Mouse (Mus musculus) gastrocnemius, adult 8-10 months (tissue): ENCODE data around the gene Uqcc3. TPM values are rescaled to one million over a fixed set of nuclear protein-coding genes. Genes with fewer than 3 reads are reported as not detected.
"Not testable (repeated sequence)": the region's sequence is repeated elsewhere in the genome, so short reads cannot be mapped to it uniquely, and the experiment has no call there.

Experiments
- DNase-seq, 2 experiments: peaks; one replicate each; pipeline ENCODE4 v3.0.0; 2022; ENCODE audit warnings: low spot score in 2 of 2
- total RNA-seq, 4 experiments: library from RNA; stranded (reverse); gene quantifications; 2 replicates each; pipeline ENCODE4 v1.2.4; 2022

The Uqcc3 gene
- total RNA-seq, result 10 to 100 TPM; 58.7 to 74.6 (median 65.3) TPM

- peak; percentile 85 for DNase-seq
Measured at GRCm38 (mm10) chr19:8880311-8881033, at the start of gene Uqcc3. TSS of gene Uqcc3 (minus strand) at chr19:8880923.

DNA sequence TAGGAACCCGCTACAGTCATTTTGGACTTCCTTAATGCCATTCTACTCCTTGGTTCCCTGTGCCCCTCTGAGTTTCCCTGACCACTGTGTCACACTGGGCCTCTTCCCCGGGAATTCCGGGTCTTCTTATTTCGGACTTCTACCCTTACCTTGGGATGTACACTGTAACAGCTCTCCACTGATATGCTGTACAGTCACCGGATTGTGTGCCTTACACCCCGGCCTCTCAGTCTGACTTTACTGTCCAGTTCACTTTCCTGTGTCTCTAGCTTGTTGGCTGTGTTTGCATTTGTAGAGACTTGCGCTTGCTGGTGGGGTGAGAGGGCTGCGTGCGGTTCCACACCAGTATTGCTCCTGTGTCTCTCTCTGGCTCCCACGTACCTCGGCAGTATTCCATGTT is 49.4 kb upstream of the Uqcc3 start:
- DNase-seq, result no peak

GRCm38 (mm10) chr19:8929224-8930088 is 48.7 kb upstream of the Uqcc3 start, which contains the start of the genes Rom1 and Eml3:
TSS of gene Rom1 (minus strand) at chr19:8929356.
TSS of gene Eml3 (plus strand) at chr19:8929552.
- DNase-seq, result peak; percentile 92

DNA sequence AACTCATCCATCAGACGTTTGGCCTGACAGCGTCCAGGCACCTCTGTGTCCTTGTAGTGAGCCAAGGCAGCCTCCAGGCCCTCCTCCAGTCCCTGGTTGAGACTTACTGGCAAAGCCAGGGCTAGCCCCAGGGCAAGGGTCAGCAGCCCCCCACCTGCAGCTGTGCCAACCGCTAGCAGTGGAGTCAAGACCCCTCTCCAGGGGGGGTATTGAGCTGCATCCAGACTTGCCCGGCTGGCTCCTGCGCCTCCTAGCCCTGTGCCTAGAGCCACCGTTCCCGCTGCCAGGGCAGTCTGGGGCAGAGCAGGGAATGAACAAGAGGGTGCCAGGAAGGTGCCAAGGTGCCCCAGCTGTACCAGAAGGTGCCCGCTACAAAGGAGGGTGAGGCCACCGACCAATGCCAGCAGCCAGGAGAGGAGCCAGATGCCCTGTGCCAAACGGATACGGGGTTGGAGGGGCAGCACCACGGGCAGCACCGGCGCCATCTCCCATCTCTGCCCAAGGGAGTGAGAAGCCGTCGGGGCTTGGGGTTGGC is 48.0 kb upstream of the Uqcc3 start:
- peak in 1 of 2 experiments; percentile 14 for DNase-seq

- DNase-seq, result no peak
Measured at GRCm38 (mm10) chr19:8927891-8928525, 47.3 kb upstream of the Uqcc3 start.

DNA sequence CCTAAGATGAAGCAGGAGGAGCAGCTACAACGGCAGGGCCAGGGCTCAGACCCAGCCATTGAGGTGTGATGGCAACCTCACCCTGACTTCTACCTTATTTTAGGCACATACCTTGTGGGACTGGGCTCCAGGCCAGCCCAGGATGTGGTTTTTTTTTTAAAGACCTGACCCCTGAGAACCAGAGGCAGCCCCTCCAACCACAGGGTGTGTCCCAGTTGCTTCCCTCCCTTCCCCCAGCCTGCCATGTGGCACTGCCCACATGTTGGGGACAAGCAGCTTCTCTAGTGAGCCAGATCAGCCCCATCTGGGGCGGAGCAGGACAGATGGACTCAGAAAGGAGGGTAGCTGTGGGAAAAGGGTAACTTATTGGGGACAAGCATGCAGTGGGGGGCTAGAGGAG is 46.0 kb upstream of the Uqcc3 start:
- no peak for DNase-seq

- DNase-seq, result no peak
Measured at GRCm38 (mm10) chr19:8921741-8922140, 41.0 kb upstream of the Uqcc3 start.

DNA sequence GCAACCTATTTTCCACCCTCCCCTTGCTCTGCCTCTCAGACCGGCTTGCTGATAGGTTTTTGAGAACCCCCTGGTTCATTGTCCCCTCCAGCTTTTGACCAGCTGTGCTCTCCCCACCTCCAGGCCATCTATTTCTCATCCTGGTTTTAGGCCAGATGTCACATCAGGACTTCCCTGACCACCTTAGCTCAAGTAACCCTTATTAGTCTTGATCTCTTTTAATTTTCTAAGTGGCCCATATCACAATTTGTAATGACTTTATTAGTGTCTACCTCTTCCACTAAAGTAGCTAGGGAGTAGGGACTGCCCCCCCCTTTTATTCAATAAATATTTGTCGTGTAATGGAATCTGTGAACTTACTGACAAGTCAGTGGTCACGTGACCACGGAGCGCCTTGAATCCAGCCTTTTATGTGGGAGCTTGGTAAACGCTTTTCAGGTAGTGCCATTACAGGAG is 40.1 kb upstream of the Uqcc3 start:
- no peak for DNase-seq

DNA sequence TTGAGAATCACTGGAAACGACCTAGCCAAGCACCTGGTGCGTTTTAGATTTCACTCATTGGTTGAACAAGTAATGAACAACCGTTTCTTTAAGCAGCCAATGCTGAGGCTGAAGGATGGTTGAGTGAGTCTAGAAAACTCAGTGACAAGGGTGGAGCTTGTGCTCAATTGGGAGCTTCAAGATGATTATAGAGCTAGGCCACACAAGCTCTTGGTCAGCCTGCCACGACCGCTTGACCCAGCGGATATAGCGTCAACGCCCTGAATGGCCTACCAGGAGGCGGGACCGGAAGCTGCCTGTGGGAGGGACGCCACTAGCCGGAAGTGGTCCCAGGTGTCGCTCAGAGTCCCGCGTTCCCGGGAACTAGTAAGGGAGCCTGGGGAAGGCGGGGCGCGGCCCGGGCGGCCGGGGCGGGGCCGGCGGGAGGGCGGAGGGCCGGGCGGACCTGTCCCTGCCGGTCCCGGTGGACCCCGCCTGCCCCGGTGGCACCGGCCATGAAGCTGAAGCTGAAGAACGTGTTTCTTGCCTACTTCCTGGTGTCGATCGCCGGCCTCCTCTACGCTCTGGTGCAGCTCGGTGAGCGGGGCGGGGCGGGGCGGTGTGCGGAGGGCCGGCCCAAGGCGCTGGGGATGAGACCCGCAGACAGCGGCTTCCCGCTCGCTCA is 39.5 kb upstream of the Uqcc3 start, which contains the start of gene B3gat3:
Gene B3gat3 (plus strand): TSS at position 302 of the 664 bp plus-strand sequence.
- peak; percentile 95 for DNase-seq

DNA sequence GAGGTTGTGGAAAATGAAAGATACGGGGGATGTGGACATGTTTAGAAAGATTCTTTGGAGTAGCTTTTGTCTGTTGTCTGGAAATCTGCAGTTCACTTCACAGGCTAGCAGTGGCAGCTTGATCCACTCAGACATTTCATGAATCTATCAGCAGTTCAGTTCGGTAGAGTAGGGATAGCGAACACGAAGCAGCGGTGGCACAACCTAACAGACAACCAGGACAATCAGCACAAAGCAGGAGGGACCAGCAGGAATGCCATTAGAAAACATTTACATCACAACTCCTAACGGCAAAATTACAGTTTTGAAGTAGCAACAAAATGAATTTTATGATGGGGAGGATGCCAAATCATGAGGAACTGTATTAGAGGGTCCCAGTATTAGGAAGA is 39.0 kb upstream of the Uqcc3 start:
- no peak for DNase-seq

DNA sequence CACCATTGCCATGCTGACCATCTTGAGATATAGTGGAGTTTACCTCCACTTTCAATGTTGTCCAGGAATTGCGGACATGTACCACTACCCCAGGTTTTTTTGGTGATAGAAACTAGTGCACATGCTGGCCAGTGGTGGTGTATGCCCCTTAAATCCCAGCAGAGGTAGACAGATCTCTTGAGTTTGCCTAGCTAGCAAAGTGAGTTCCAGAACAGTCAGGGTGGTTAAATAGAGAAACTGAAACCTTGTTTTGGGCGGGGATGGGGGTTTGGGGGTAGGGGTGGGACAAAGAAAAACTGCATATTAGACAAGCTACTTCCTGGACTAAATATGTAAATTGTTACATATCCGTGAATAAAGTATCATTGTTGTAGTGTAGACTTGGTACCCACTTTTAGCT is 38.3 kb upstream of the Uqcc3 start:
- DNase-seq, result no peak

DNA sequence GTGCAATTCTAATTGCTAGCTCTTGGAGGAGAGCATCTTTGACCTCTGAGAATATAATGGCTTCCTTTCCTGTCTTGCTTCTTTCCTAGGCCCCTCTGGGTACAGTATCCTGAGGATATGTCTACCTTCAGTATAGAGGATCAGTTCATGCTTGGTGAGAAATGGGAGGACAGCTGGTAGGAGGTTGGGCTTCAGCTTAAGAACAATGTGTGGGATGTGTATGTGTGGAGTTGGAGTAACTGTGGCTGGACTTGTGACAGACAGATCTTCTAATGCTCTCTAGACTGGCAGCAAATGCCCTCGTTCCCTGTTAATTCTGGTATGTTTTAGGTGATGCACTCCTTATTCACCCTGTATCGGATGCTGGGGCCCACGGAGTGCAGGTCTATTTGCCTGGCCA is 33.5 kb upstream of the Uqcc3 start:
- no peak for DNase-seq

DNA sequence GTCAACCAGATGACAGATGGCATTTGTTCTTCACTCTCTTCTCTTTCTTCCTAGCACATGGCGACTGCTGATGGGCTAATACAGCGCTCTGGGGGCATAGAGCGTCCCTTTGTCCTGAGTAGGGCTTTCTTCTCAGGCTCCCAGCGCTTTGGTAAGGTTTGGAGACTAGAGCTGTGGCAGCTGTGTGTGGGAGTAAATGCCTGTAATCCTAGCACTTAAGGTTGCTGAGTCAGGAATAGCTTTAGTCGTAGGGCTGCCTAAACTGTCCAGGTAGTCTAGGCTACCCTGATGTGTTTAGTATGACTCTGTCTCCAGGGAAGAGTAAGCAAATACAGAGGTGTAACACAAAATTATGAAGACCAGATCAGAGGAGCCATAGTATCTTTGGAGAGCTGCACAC is 31.1 kb upstream of the Uqcc3 start:
- no peak for DNase-seq

DNA sequence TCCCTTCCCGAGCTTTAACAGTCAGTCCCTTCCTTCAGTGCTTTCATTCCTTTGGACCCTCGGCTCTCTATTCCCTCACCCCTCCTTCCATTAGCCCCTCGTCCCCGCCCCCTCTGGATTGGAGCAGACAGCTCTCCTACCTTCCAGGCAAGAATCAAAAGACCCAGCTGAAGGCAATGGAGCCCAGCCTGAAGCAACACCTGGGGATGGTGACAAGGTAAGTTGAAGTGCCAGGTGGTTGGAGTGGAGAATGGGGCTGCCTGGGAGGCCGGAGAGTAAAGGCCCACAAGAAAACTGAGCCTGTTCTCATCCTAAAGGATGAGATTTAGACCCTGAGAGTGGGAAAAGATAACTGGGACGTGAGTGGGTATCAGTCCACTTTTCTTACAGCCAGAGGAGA is 27.8 kb upstream of the Uqcc3 start:
- no peak for DNase-seq

DNA sequence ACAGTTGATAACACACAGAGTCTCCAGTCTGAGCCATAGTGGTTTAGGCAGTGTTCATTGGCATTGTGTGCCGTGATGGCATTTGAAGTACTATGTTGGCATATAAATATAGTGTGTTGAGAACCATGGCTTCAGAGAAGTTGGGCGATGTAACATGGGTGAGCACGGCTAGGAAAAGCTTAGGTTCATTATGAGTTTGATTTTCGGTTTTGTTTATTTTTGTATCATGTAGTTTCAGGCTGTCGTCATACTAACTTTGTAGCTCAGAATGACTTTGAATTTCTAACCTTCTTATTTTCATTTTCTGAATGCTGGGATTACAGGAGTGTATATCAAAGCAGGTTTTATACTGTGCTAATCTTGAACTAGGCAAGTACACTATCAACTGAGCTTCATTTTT is 22.7 kb upstream of the Uqcc3 start:
- DNase-seq, result no peak

- DNase-seq, result no peak
Measured at GRCm38 (mm10) chr19:8899079-8899478, 18.4 kb upstream of the Uqcc3 start.

DNA sequence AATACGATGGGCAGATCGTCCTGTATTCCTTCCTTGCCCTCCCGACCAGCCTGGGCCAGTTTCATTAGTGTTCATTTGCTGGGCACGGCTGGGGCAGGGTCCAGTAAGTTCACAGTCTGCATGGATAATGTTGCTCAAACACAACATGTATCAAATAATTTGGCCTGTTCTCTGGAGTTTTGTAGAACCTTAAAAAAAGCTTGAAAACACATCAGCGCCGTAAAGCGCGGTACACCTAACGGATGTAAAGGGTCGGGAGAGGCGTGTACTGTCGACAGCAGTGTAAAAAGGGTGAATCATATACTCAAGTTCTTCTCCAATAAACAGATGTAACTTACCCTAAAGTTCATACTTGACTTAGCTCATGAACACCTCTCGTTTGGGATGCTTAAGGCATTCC is 17.9 kb upstream of the Uqcc3 start:
- no peak for DNase-seq

DNA sequence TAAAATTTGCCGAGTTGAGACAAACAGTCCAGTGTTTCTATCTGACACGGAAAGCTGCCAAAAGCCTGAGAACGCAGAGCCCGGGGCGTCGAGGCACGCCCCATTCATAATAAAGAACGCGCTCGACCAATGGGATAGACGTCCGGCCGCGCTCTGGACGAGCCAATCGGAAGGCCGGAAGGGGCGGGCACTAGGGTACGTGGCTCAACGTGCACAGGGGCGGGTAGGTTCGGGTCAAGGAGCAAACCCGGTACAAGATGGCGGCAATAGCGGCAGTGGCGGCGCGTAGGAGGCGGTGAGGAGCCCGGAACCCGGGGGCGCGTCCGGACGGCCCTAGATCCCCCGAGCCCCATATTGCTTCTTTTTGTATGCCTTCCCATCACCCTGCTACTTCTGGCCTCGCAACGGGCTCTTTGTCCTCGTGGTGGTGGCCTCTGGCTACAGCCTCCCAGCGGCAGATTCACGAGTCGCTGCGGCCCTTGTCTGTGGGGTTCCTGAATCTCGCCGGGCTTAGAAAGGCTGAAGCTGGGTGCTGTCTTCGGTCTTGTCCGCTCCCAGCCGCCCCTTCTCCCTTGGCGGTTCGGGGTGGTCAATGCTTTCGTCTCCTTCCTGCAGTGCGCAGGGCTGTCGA is 17.3 kb upstream of the Uqcc3 start, which contains the start of gene Ganab:
Gene Ganab (plus strand): TSS at position 207 of the 631 bp plus-strand sequence.
- DNase-seq, result peak; percentile 91

- not testable (repeated sequence) for DNase-seq
Measured at GRCm38 (mm10) chr19:8897211-8897864, 16.6 kb upstream of the Uqcc3 start.

DNA sequence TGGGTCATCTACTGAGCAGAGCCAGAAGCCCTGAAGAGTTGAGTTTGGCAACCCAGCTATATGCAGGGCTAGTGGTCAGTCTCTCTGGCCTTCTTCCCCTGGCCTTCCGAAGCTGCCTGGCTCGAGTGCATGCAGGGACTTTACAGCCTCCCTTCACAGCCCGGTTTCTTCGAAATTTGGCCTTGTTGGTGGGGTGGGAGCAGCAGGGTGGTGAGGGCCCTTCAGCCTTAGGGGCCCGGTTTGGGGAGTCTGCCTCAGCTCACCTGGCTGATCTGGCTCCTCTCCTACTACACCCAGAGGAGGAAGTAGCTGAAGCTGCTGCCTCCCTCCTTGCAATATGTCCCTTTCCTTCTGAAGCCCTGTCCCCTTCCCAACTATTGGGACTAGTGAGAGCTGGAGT is 15.5 kb upstream of the Uqcc3 start:
- not testable (repeated sequence) for DNase-seq
